Mouse (Mus musculus) kidney, embryonic 15.5 days (tissue): ENCODE measurements around the gene Rbm42. TPM values are rescaled to one million over a fixed set of nuclear protein-coding genes. Genes with fewer than 3 reads are reported as not detected.
A peak's percentile ranks its signal among the peaks of the same experiment; 100 is the strongest.

Source experiments
- ATAC-seq: fragments of 200-750 bp; cut with Nextera tagmentation; replicated peaks from 2 replicates; pipeline ENCODE4 v1.8.0; 2017; ENCODE audit warnings: moderate TSS enrichment; ENCODE audit not compliant: low FRiP score
- H3K27ac ChIP-seq: fragments of 300-500 bp; sonication (generic); 2 replicates; pipeline ENCODE4 v1.5.1; 2015; ENCODE audit warnings: mild to moderate bottlenecking, inconsistent platforms
- H3K27me3 ChIP-seq: fragments of 300-500 bp; sonication (generic); 2 replicates; pipeline ENCODE4 v1.6.1; 2015; ENCODE audit warnings: inconsistent platforms
- H3K36me3 ChIP-seq: fragments of 300-500 bp; sonication (generic); 2 replicates; pipeline ENCODE4 v1.6.1; 2015; ENCODE audit warnings: inconsistent platforms
- H3K4me1 ChIP-seq: fragments of 300-500 bp; sonication (generic); 2 replicates; pipeline ENCODE4 v1.6.1; 2015; ENCODE audit warnings: inconsistent platforms
- H3K4me2 ChIP-seq: fragments of 300-500 bp; sonication (generic); 2 replicates; pipeline ENCODE4 v1.6.1; 2015; ENCODE audit warnings: moderate library complexity, mild to moderate bottlenecking, inconsistent platforms
- H3K4me3 ChIP-seq: fragments of 300-500 bp; sonication (generic); replicated peaks from 2 replicates; pipeline ENCODE4 v1.5.1; 2015; ENCODE audit warnings: mild to moderate bottlenecking, inconsistent platforms
- H3K9ac ChIP-seq: fragments of 300-500 bp; sonication (generic); 2 replicates; pipeline ENCODE4 v1.6.1; 2015; ENCODE audit warnings: mild to moderate bottlenecking, inconsistent platforms
- H3K9me3 ChIP-seq: fragments of 300-500 bp; sonication (generic); replicated peaks from 2 replicates; pipeline ENCODE4 v1.6.1; 2016; ENCODE audit warnings: inconsistent platforms
- WGBS: fragments of 180-500 bp; shearing (Covaris S2); methylation state at CpG from one replicate; pipeline ENCODE4 v1.1.7; 2015; ENCODE audit warnings: mixed read lengths; 5-methylcytosine and 5-hydroxymethylcytosine counted together
- polyA plus RNA-seq: library from polyadenylated mRNA; unstranded; fragments of >200 nt; fragmentation: Nextera tagmentation; extraction: Ambion mirVana; gene quantifications from 2 replicates; pipeline ENCODE4 v1.2.1, GENCODE M21; 2015

Rbm42 gene
- 118 and 119 TPM in 2 replicates for polyA plus RNA-seq

- peaks cover 75% of the 10 kb centered on the region for H3K36me3 ChIP-seq
- no peaks in the 10 kb centered on the region for H3K27me3 ChIP-seq
- H3K9me3 ChIP-seq: no peaks in the 10 kb centered on the region
- peak within 1 kb of the TSS; percentile 97 for H3K9ac ChIP-seq
- H3K4me1 ChIP-seq: peaks cover 17% of the 10 kb centered on the region
- under 1% methylated on average over 59 of the region's 59 CpGs for WGBS
- H3K4me2 ChIP-seq: peak within 1 kb of the TSS; percentile 90
- peak within 1 kb of the TSS; percentile 94 for H3K4me3 ChIP-seq
- ATAC-seq: peak; percentile 100
- peak within 1 kb of the TSS; percentile 76 for H3K27ac ChIP-seq
Observed at GRCm38 (mm10) chr7:30649591-30650540, at the start of gene Rbm42. Gene Rbm42, minus strand, starts transcription at chr7:30650317.

GRCm38 (mm10) chr7:30698589-30698988, 48.5 kb upstream of the Rbm42 start, which contains the start of gene 2200002J24Rik:
Gene 2200002J24Rik, plus strand, starts transcription at chr7:30698926.
- WGBS: 38% methylated on average over 9 of the region's 9 CpGs
- no peak within 1 kb of the TSS for H3K4me3 ChIP-seq
- no peak within 1 kb of the TSS for H3K9ac ChIP-seq
- H3K27ac ChIP-seq: no peak within 1 kb of the TSS
- no peaks in the 10 kb centered on the region for H3K27me3 ChIP-seq
- H3K4me2 ChIP-seq: no peak within 1 kb of the TSS
- H3K36me3 ChIP-seq: no peaks in the 10 kb centered on the region
- H3K9me3 ChIP-seq: no peaks in the 10 kb centered on the region
- H3K4me1 ChIP-seq: no peaks in the 10 kb centered on the region
- no peak for ATAC-seq

- 64% methylated on average over 5 of the region's 5 CpGs for WGBS
- H3K4me1 ChIP-seq: no peaks in the 10 kb centered on the region
- H3K4me3 ChIP-seq: no peak overlapping the region
- H3K36me3 ChIP-seq: no peaks in the 10 kb centered on the region
- no peaks in the 10 kb centered on the region for H3K9me3 ChIP-seq
- H3K9ac ChIP-seq: no peak overlapping the region
- no peak for ATAC-seq
- H3K27ac ChIP-seq: no peak overlapping the region
- H3K4me2 ChIP-seq: no peak overlapping the region
- no peaks in the 10 kb centered on the region for H3K27me3 ChIP-seq
Observed at GRCm38 (mm10) chr7:30698101-30698500, 48.0 kb upstream of the Rbm42 start.

- WGBS: 69% methylated on average over 6 of the region's 6 CpGs
- ATAC-seq: no peak
- no peaks in the 10 kb centered on the region for H3K36me3 ChIP-seq
- no peak overlapping the region for H3K4me3 ChIP-seq
- H3K27me3 ChIP-seq: peaks cover 23% of the 10 kb centered on the region
- H3K9me3 ChIP-seq: no peaks in the 10 kb centered on the region
- peaks cover 5% of the 10 kb centered on the region; the same call in 1 of the 2 replicates for H3K4me1 ChIP-seq
- H3K27ac ChIP-seq: 0 out of 2 replicates have a peak overlapping the region, but pooled peaks have one; percentile 23
- H3K9ac ChIP-seq: no peak overlapping the region
- H3K4me2 ChIP-seq: no peak overlapping the region
Observed at GRCm38 (mm10) chr7:30688325-30688724, 38.2 kb upstream of the Rbm42 start.

GRCm38 (mm10) chr7:30683425-30683824, 33.3 kb upstream of the Rbm42 start:
- Histone ChIP-seq H3K27ac (no peak overlapping the region), H3K4me3 (no peak overlapping the region), H3K9me3 (no peaks in the 10 kb centered on the region), H3K27me3 (peaks cover 27% of the 10 kb centered on the region), H3K36me3 (no peaks in the 10 kb centered on the region), H3K9ac (no peak overlapping the region), H3K4me1 (peaks cover 5% of the 10 kb centered on the region; the same call in 1 of the 2 replicates), H3K4me2 (no peak overlapping the region)
- no peak for ATAC-seq
- 68% methylated on average over 2 of the region's 2 CpGs for WGBS

- Histone ChIP-seq H3K4me3 (no peak overlapping the region), H3K9ac (no peak overlapping the region), H3K27me3 (peaks cover 12% of the 10 kb centered on the region), H3K4me2 (no peak overlapping the region), H3K4me1 (no peaks in the 10 kb centered on the region), H3K27ac (no peak overlapping the region), H3K9me3 (no peaks in the 10 kb centered on the region), H3K36me3 (no peaks in the 10 kb centered on the region)
- WGBS: 54% methylated on average over 5 of the region's 5 CpGs
- no peak for ATAC-seq
Observed at GRCm38 (mm10) chr7:30681897-30682296, 31.8 kb upstream of the Rbm42 start.

GRCm38 (mm10) chr7:30678263-30678975, 28.3 kb upstream of the Rbm42 start:
- no peaks in the 10 kb centered on the region for H3K4me1 ChIP-seq
- no peak for ATAC-seq
- no peak overlapping the region for H3K4me3 ChIP-seq
- no peak overlapping the region for H3K4me2 ChIP-seq
- 72% methylated on average over 5 of the region's 5 CpGs for WGBS
- H3K9me3 ChIP-seq: no peaks in the 10 kb centered on the region
- no peak overlapping the region for H3K9ac ChIP-seq
- peaks cover 4% of the 10 kb centered on the region; the same call in 1 of the 2 replicates for H3K27me3 ChIP-seq
- no peak overlapping the region for H3K27ac ChIP-seq
- no peaks in the 10 kb centered on the region for H3K36me3 ChIP-seq

- Histone ChIP-seq H3K4me2 (no peak within 1 kb of the TSS), H3K4me1 (no peaks in the 10 kb centered on the region), H3K9me3 (no peaks in the 10 kb centered on the region), H3K4me3 (no peak within 1 kb of the TSS), H3K9ac (no peak within 1 kb of the TSS), H3K27me3 (no peaks in the 10 kb centered on the region; the same call in 1 of the 2 replicates), H3K27ac (no peak within 1 kb of the TSS), H3K36me3 (no peaks in the 10 kb centered on the region)
- no peak for ATAC-seq
- 67% methylated on average over 9 of the region's 9 CpGs for WGBS
Observed at GRCm38 (mm10) chr7:30671480-30671879, 21.4 kb upstream of the Rbm42 start, which contains the start of gene Pmis2. Gene Pmis2, minus strand, starts transcription at chr7:30671605.

GRCm38 (mm10) chr7:30669229-30669628, 19.1 kb upstream of the Rbm42 start:
- no peak overlapping the region for H3K9ac ChIP-seq
- H3K27ac ChIP-seq: no peak overlapping the region
- H3K9me3 ChIP-seq: no peaks in the 10 kb centered on the region
- no peaks in the 10 kb centered on the region for H3K36me3 ChIP-seq
- H3K4me3 ChIP-seq: no peak overlapping the region
- H3K4me2 ChIP-seq: no peak overlapping the region
- no peak for ATAC-seq
- H3K4me1 ChIP-seq: peaks cover 10% of the 10 kb centered on the region
- WGBS: 42% methylated on average over 3 of the region's 3 CpGs
- H3K27me3 ChIP-seq: no peaks in the 10 kb centered on the region

GRCm38 (mm10) chr7:30665321-30665720, 15.2 kb upstream of the Rbm42 start:
- Histone ChIP-seq H3K4me1 (peaks cover 14% of the 10 kb centered on the region), H3K36me3 (peaks cover 29% of the 10 kb centered on the region), H3K27me3 (no peaks in the 10 kb centered on the region), H3K27ac (0 out of 2 replicates have a peak overlapping the region, but pooled peaks have one; percentile 48), H3K9me3 (no peaks in the 10 kb centered on the region), H3K9ac (peak overlapping the region; percentile 82), H3K4me3 (peak overlapping the region; percentile 82), H3K4me2 (peak overlapping the region; percentile 79)
- WGBS: 9% methylated on average over 11 of the region's 11 CpGs
- ATAC-seq: peak; percentile 43

- Histone ChIP-seq H3K4me2 (peak within 1 kb of the TSS; percentile 79), H3K36me3 (peaks cover 35% of the 10 kb centered on the region), H3K9me3 (no peaks in the 10 kb centered on the region), H3K4me3 (peak within 1 kb of the TSS; percentile 82), H3K27me3 (no peaks in the 10 kb centered on the region), H3K27ac (peak within 1 kb of the TSS; percentile 48; the same call in 1 of the 2 replicates), H3K4me1 (peaks cover 14% of the 10 kb centered on the region), H3K9ac (peak within 1 kb of the TSS; percentile 82)
- WGBS: under 1% methylated on average over 34 of the region's 34 CpGs
- peak; percentile 93 for ATAC-seq
Observed at GRCm38 (mm10) chr7:30664529-30665200, 14.5 kb upstream of the Rbm42 start, which contains the start of gene Haus5. Gene Haus5, minus strand, starts transcription at chr7:30664994.
